ENCODE assay signal across 23 mouse cellular contexts in the genomic region with DNA sequence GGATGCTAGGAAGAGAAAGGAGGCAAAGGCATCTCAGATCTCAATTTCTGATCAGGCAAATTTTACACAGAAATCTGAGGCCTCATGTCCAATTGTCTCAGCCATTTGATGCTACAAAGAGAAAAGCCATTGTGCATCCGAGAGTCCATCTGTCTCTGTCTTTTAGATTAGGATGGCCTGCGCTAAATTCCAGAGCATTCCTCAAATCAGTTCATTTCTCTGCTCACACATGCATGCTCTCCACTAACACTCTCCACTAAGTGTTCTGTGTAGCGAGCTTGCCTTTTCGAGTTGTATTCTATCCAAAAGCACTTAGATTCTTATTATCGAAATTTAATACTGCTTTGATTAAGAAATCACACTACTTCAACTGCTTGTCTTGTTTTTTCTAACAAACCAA.
"Had no signal": no experiment of that assay in that cellular context is flagged by ENCODE, and none has a peak within 500 bp of the region (broad histone marks: within the 10 kb centered on the region; RNA-seq: fewer than 3 reads in every experiment).

No protein-coding gene starts in this region.

- H3K4me3 ChIP-seq: gastrocnemius, adult 2 months; heart, embryonic 10.5 days; heart, embryonic 12.5 days; hindbrain, embryonic 10.5 days; hindbrain, embryonic 12.5 days; intestine, embryonic 15.5 days; layer of hippocampus, adult 2 months; left cerebral cortex, adult 2 months; limb, embryonic 10.5 days; limb, embryonic 12.5 days had no signal

- H3K9me3 ChIP-seq: heart, embryonic 10.5 days; heart, embryonic 12.5 days; hindbrain, embryonic 10.5 days; hindbrain, embryonic 12.5 days; intestine, embryonic 15.5 days; limb, embryonic 10.5 days; limb, embryonic 12.5 days had no signal

- H3K9ac ChIP-seq: heart, embryonic 12.5 days; hindbrain, embryonic 12.5 days; hindbrain, embryonic 14.5 days; intestine, embryonic 15.5 days; limb, embryonic 12.5 days had no signal

- H3K27me3 ChIP-seq: heart, embryonic 12.5 days; hindbrain, embryonic 12.5 days; intestine, embryonic 15.5 days had no signal

- DNase-seq: gastrocnemius, adult 2 months; gastrocnemius, postnatal 10 days; gastrocnemius, postnatal 25 days; heart, adult 18-20 months; heart, postnatal 10 days; heart, postnatal 4 days; kidney, adult 18-20 months; kidney, postnatal 10 days; kidney, postnatal 25 days; kidney, postnatal 4 days had no signal

- H3K27ac ChIP-seq: gastrocnemius, adult 2 months; heart, embryonic 10.5 days; hindbrain, embryonic 12.5 days; hindbrain, embryonic 14.5 days; intestine, embryonic 15.5 days; layer of hippocampus, adult 2 months; left cerebral cortex, adult 2 months; limb, embryonic 10.5 days; limb, embryonic 12.5 days had no signal

- H3K36me3 ChIP-seq: heart, embryonic 10.5 days; heart, embryonic 12.5 days; hindbrain, embryonic 10.5 days; hindbrain, embryonic 12.5 days; intestine, embryonic 15.5 days; limb, embryonic 10.5 days; limb, embryonic 12.5 days had no signal

- ATAC-seq: hindbrain, embryonic 16.5 days; inflammation-experienced regulatory T-cells, adult 6 months; intestine, embryonic 15.5 days; intestine, postnatal 0 days had no signal

- H3K4me2 ChIP-seq: heart, embryonic 12.5 days; hindbrain, embryonic 12.5 days; hindbrain, embryonic 14.5 days; intestine, embryonic 15.5 days; limb, embryonic 12.5 days had no signal

- H3K4me1 ChIP-seq: heart, embryonic 10.5 days had no signal
